8 mouse cellular contexts compared by ENCODE assay signal in genomic region chr9:56151745-56152481, GRCm38 (mm10). TPM values are rescaled to one million over a fixed set of nuclear protein-coding genes. Genes with fewer than 3 reads are reported as not detected.
DNase-seq lines count a peak whose midpoint lies in the region; ATAC-seq and TF ChIP-seq lines count a peak whose summit lies in the region.

No protein-coding gene starts in this region.

- peaks cover 6% of the 10 kb centered on the region for H3K36me3 ChIP-seq in intestine, embryonic 14.5 days (ENCODE audit: control insufficient read depth, insufficient read depth, low read length)
- H3K36me3 ChIP-seq in intestine, postnatal 0 days (ENCODE audit: control insufficient read depth, insufficient read depth): no peaks in the 10 kb centered on the region; the same call in 1 of the 2 replicates
- H3K36me3 ChIP-seq in heart, embryonic 15.5 days: 0 out of 2 replicates have a peak, but pooled peaks cover under 1% of the 10 kb centered on the region

- DNase-seq in intestine, embryonic 14.5 days (ENCODE audit: low spot score): no peak
- DNase-seq in left cerebral cortex, postnatal 4 days: peak; percentile 17
- no peak for DNase-seq in embryo, embryonic 11 days
- no peak for DNase-seq in layer of hippocampus, postnatal 14 days (ENCODE audit: low spot score in 2 of 2)
- no peak for DNase-seq in urinary bladder, adult 18-20 months (ENCODE audit: low spot score in 2 of 2)

- no peak for TF ChIP-seq CTCF in intestine, postnatal 0 days (IDR thresholded peaks at IDR 0.05; ENCODE audit: low read depth)
- no peak for TF ChIP-seq CTCF in cortical plate, adult 2 months (IDR thresholded peaks at IDR 0.05; ENCODE audit: extremely low read depth, insufficient read depth, low read length)

- H3K4me2 ChIP-seq in intestine, embryonic 14.5 days (ENCODE audit: low read length): no peak overlapping the region
- H3K4me2 ChIP-seq in intestine, postnatal 0 days (replicated peaks; ENCODE audit: low read depth): no peak overlapping the region
- H3K4me2 ChIP-seq in heart, embryonic 15.5 days: peak overlapping the region; percentile 28; the same call in 1 of the 2 replicates

- peaks cover 29% of the 10 kb centered on the region for H3K4me1 ChIP-seq in intestine, embryonic 14.5 days (replicated peaks; ENCODE audit: control insufficient read depth, insufficient read depth, low read length)
- H3K4me1 ChIP-seq in intestine, postnatal 0 days (replicated peaks; ENCODE audit: control insufficient read depth, insufficient read depth, low read length): 0 out of 2 replicates have a peak, but pooled peaks cover 8% of the 10 kb centered on the region
- H3K4me1 ChIP-seq in cortical plate, adult 2 months (ENCODE audit: control insufficient read depth, insufficient read depth, low read length): peaks cover 9% of the 10 kb centered on the region
- peaks cover 53% of the 10 kb centered on the region for H3K4me1 ChIP-seq in heart, embryonic 15.5 days (replicated peaks)

- 26% methylated on average over 7 of the region's 7 CpGs for WGBS in intestine, embryonic 14.5 days
- WGBS in intestine, postnatal 0 days: 44% methylated on average over 7 of the region's 7 CpGs
- WGBS in heart, embryonic 15.5 days: 28% methylated on average over 7 of the region's 7 CpGs

- no peak overlapping the region for H3K4me3 ChIP-seq in intestine, embryonic 14.5 days (ENCODE audit: low read depth, low read length)
- no peak overlapping the region for H3K4me3 ChIP-seq in intestine, postnatal 0 days (ENCODE audit: low read depth, low read length)
- no peak overlapping the region for H3K4me3 ChIP-seq in cortical plate, adult 2 months (ENCODE audit: insufficient read depth, low read length)
- H3K4me3 ChIP-seq in heart, embryonic 15.5 days: no peak overlapping the region

- H3K9me3 ChIP-seq in intestine, embryonic 14.5 days (ENCODE audit: control insufficient read depth, low read length): no peaks in the 10 kb centered on the region
- H3K9me3 ChIP-seq in intestine, postnatal 0 days (ENCODE audit: control insufficient read depth): no peaks in the 10 kb centered on the region
- no peaks in the 10 kb centered on the region for H3K9me3 ChIP-seq in heart, embryonic 15.5 days (replicated peaks)

- no peak for TF ChIP-seq POLR2A in cortical plate, adult 2 months (IDR thresholded peaks at IDR 0.05; ENCODE audit: extremely low read depth, insufficient read depth, low read length)

- no peak for ATAC-seq in intestine, embryonic 14.5 days (replicated peaks; ENCODE audit: low FRiP score, low TSS enrichment, low read depth)
- no peak for ATAC-seq in intestine, postnatal 0 days
- ATAC-seq in heart, embryonic 15.5 days (replicated peaks; ENCODE audit: insufficient number of reproducible peaks, insufficient read depth, low FRiP score, low read depth): peak; percentile 79

- H3K9ac ChIP-seq in intestine, embryonic 14.5 days (ENCODE audit: low read length): no peak overlapping the region
- no peak overlapping the region for H3K9ac ChIP-seq in intestine, postnatal 0 days (ENCODE audit: low read depth, low read length)
- no peak overlapping the region for H3K9ac ChIP-seq in heart, embryonic 15.5 days

- H3K27me3 ChIP-seq in intestine, embryonic 14.5 days (replicated peaks; ENCODE audit: control insufficient read depth, insufficient read depth, low read length): no peaks in the 10 kb centered on the region
- no peaks in the 10 kb centered on the region for H3K27me3 ChIP-seq in intestine, postnatal 0 days (replicated peaks; ENCODE audit: control insufficient read depth, insufficient read depth, low read length)
- H3K27me3 ChIP-seq in heart, embryonic 15.5 days: no peaks in the 10 kb centered on the region

- intact Hi-C loops in left cerebral cortex, postnatal 4 days (cut with DNase I): no loop called here

- peak overlapping the region; percentile 57 for H3K27ac ChIP-seq in intestine, embryonic 14.5 days (ENCODE audit: low read depth)
- H3K27ac ChIP-seq in intestine, postnatal 0 days (ENCODE audit: low read depth, low read length): no peak overlapping the region
- H3K27ac ChIP-seq in cortical plate, adult 2 months (ENCODE audit: insufficient read depth, low read length): peak overlapping the region; percentile 53; the same call in 1 of the 2 replicates
- H3K27ac ChIP-seq in heart, embryonic 15.5 days: peak overlapping the region; percentile 83

RNA-seq across cellular contexts. Expression of gene Tspan3, which starts 13.4 kb away (rescaled TPM):
- polyA plus RNA-seq in intestine, embryonic 14.5 days (2014; fragmentation: Nextera tagmentation; extraction: Ambion mirVana): 477 and 510 TPM in 2 replicates
- polyA plus RNA-seq in intestine, postnatal 0 days (2015; fragmentation: Nextera tagmentation; extraction: Ambion mirVana): 213 and 230 TPM in 2 replicates
- 452 and 461 TPM in 2 replicates for polyA plus RNA-seq in cortical plate, adult 2 months (2012; rRNA removed)
- polyA plus RNA-seq in heart, embryonic 15.5 days (2015; fragmentation: Nextera tagmentation; extraction: Ambion mirVana): 378 and 426 TPM in 2 replicates
- total RNA-seq in left cerebral cortex, postnatal 4 days (2021): 100 to 1,000 TPM; 238 to 243 TPM
- total RNA-seq in layer of hippocampus, postnatal 14 days (2021): 100 to 1,000 TPM; 378 to 389 TPM
